Mouse (Mus musculus) ES-E14 (cell line): ENCODE measurements at regions not wholly inside any gene's neighbourhood (a gene's known extent, or its start where the extent isn't known, plus 50 kb on each side); places are given as distances from the start of the nearest gene placed in this dataset.

ENCODE experiments used
- HCFC1 ChIP-seq: IDR thresholded peaks from 2 replicates; pipeline ENCODE4 v1.6.1; 2012; ENCODE audit warnings: low read length, inconsistent platforms, borderline replicate concordance; ENCODE audit not compliant: insufficient read depth
- MAFK ChIP-seq: IDR thresholded peaks from 2 replicates; pipeline ENCODE4 v1.6.1; 2014; ENCODE audit warnings: mild to moderate bottlenecking, low read depth, low read length, inconsistent platforms; ENCODE audit not compliant: insufficient read depth
- ZC3H11A ChIP-seq: IDR thresholded peaks from 2 replicates; pipeline ENCODE4 v1.6.1; 2012; ENCODE audit warnings: low read depth, mild to moderate bottlenecking, inconsistent platforms, low read length, borderline replicate concordance
- ZNF384 ChIP-seq: IDR thresholded peaks from 2 replicates; pipeline ENCODE4 v1.6.1; 2012; ENCODE audit warnings: low read depth, low read length, inconsistent platforms

DNA sequence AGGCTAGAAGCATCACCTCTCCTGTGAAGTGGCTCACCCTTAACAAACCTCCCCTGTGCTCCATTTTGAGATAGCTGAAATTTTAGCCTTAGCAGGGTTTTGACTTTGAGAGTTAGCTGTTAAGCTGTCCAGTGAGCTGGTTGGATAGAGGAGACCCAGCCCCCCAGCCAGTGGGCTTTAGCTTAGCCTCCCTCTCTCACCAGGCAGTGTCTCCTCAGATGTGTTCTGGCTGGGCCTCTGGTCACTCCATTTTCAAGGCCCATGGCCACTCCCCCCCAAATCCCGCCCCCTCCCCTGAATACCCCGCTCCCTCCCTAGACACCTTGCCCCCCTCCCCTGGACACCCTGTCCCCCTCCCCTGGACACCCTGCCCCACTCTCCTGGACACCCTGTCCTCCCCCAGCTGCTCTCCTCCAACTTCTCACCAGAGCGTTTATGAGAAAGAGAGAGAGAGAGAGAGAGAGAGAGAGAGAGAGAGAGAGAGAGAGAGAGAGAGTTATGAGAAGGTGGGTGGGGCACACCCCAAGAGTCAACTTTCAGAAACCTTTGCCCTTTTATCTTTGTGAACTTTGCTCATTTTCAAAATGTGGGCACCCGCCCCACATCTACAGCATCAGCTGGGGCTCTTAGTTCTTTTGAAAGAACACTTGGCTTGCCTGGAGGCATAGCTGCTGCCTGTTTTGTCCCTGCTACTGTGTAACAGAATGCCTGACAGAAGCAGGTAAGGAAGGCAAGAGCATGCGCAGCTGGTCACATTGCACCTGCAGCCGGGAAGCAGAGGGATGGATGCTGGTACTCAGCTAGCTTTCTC, 161.3 kb downstream of the Gadd45g start:
- no peak for TF ChIP-seq ZC3H11A
- no peak for TF ChIP-seq ZNF384
- no peak for TF ChIP-seq MAFK
- TF ChIP-seq HCFC1: no peak
